Mouse (Mus musculus): ENCODE measurements around the gene Ulk4. TPM values are rescaled to one million over a fixed set of nuclear protein-coding genes. Genes with fewer than 3 reads are reported as not detected.
"Not testable (repeated sequence)": the region's sequence is repeated elsewhere in the genome, so short reads cannot be mapped to it uniquely, and the experiment has no call there.

Ulk4 gene
- polyA plus RNA-seq, 1 experiment, result 1.1 TPM

DNA sequence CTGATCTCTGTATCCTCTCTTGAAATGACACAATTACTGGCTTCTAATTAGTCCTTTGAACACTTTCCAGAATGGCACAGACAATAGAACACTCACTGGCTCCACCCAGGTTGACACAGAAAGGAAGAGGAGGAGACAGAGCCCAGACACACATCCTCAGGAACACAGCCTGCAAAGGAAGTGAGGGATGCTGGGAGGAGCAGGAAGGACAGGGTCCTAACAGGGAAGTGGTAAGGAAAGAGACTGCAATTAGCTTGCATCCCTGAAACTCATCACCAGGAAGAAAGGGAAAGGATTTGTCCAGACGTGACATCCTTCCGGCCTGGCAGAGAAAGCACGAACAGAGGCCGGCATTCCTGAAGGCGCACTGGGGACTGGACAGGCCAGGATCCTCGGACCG, 218.9 kb downstream of the Ulk4 start:
- no peak overlapping the region for H3ac ChIP-seq (ENCODE audit: control insufficient read depth, insufficient read length, low read depth)
- H3K79me2 ChIP-seq (ENCODE audit: control insufficient read depth, insufficient read depth), result no peaks in the 10 kb centered on the region
- H3K27me3 ChIP-seq (ENCODE audit: control insufficient read depth, insufficient read depth, insufficient read length), result no peaks in the 10 kb centered on the region
- no peaks in the 10 kb centered on the region for H3K79me3 ChIP-seq (ENCODE audit: low read depth)
- TF ChIP-seq MYOG (IDR thresholded peaks at IDR 0.05; ENCODE audit: control insufficient read depth, extremely low read depth, insufficient read length), result no peak
- TF ChIP-seq MAX (IDR thresholded peaks at IDR 0.05), result no peak
- TF ChIP-seq USF1 (IDR thresholded peaks at IDR 0.05; ENCODE audit: low read depth), result no peak
- TF ChIP-seq FOSL1 (IDR thresholded peaks at IDR 0.05; ENCODE audit: insufficient read depth, low read length, poor library complexity, severe bottlenecking), result no peak
- no peak for TF ChIP-seq CTCF (IDR thresholded peaks at IDR 0.05; ENCODE audit: control insufficient read depth, insufficient read depth, insufficient read length)
- no peak for TF ChIP-seq CEBPB (IDR thresholded peaks at IDR 0.05; ENCODE audit: low read depth)
- TF ChIP-seq MYOD1 (IDR thresholded peaks at IDR 0.05; ENCODE audit: control insufficient read depth, insufficient read length, low read depth), result no peak
- no peak overlapping the region for H3K4me3 ChIP-seq (ENCODE audit: insufficient read depth, poor library complexity, severe bottlenecking)
- no peaks in the 10 kb centered on the region for H3K36me3 ChIP-seq (ENCODE audit: control insufficient read depth, insufficient read depth)

DNA sequence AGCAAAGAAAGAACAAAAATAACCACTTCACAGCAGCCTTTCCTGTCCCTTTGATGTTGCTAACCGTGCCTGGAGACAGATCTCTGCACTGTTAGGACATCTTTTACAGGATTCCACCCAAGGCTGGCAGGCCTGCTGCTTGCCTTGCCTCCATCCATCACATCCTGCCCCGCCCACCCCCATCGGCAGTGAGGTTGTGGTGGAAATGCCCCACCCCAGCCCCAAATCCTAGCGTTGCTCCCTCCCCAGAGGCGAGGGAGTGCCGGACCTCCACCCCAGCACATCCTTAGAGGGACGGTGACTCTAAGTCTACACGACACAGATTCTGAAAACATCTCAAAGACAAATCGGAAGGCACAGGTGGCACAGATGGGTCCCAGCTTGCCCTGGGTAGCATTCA, 219.6 kb downstream of the Ulk4 start:
- Histone ChIP-seq H3K4me3 (ENCODE audit: insufficient read depth, poor library complexity, severe bottlenecking) (no peak overlapping the region), H3K79me2 (ENCODE audit: control insufficient read depth, insufficient read depth) (no peaks in the 10 kb centered on the region), H3K27me3 (ENCODE audit: control insufficient read depth, insufficient read depth, insufficient read length) (no peaks in the 10 kb centered on the region), H3ac (ENCODE audit: control insufficient read depth, insufficient read length, low read depth) (no peak overlapping the region), H3K79me3 (ENCODE audit: low read depth) (no peaks in the 10 kb centered on the region), H3K36me3 (ENCODE audit: control insufficient read depth, insufficient read depth) (no peaks in the 10 kb centered on the region)
- TF ChIP-seq MYOD1 (IDR thresholded peaks at IDR 0.05; ENCODE audit: control insufficient read depth, insufficient read length, low read depth), result no peak
- TF ChIP-seq CTCF (IDR thresholded peaks at IDR 0.05; ENCODE audit: control insufficient read depth, insufficient read depth, insufficient read length), result no peak
- no peak for TF ChIP-seq CEBPB (IDR thresholded peaks at IDR 0.05; ENCODE audit: low read depth)
- TF ChIP-seq MAX (IDR thresholded peaks at IDR 0.05), result no peak
- no peak for TF ChIP-seq FOSL1 (IDR thresholded peaks at IDR 0.05; ENCODE audit: insufficient read depth, low read length, poor library complexity, severe bottlenecking)
- no peak for TF ChIP-seq USF1 (IDR thresholded peaks at IDR 0.05; ENCODE audit: low read depth)
- no peak for TF ChIP-seq MYOG (IDR thresholded peaks at IDR 0.05; ENCODE audit: control insufficient read depth, extremely low read depth, insufficient read length)

DNA sequence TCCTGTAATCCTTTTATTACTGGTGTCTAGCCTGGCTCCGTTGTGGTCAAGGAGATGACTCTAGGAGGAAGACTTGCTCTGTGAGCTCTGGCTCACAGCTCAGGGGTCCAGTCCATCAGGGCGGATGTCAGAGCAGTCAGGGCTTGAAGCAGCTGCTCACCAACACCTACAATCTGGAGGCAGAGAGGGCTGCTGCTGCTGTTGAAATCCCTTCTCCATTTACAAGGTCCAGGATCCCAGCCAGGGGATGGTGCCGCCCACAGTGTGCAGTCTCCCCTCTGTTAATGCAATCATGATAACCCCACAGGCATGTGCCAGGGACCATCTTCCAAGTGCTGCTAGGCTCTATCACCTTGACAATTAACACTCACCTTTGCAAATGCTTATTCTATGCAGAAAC, 220.5 kb downstream of the Ulk4 start:
- no peak overlapping the region for H3K4me3 ChIP-seq (ENCODE audit: insufficient read depth, poor library complexity, severe bottlenecking)
- no peaks in the 10 kb centered on the region for H3K27me3 ChIP-seq (ENCODE audit: control insufficient read depth, insufficient read depth, insufficient read length)
- H3ac ChIP-seq (ENCODE audit: control insufficient read depth, insufficient read length, low read depth), result no peak overlapping the region
- TF ChIP-seq MYOD1 (IDR thresholded peaks at IDR 0.05; ENCODE audit: control insufficient read depth, insufficient read length, low read depth), result no peak
- TF ChIP-seq USF1 (IDR thresholded peaks at IDR 0.05; ENCODE audit: low read depth), result no peak
- no peak for TF ChIP-seq CEBPB (IDR thresholded peaks at IDR 0.05; ENCODE audit: low read depth)
- TF ChIP-seq MYOG (IDR thresholded peaks at IDR 0.05; ENCODE audit: control insufficient read depth, extremely low read depth, insufficient read length), result no peak
- no peak for TF ChIP-seq CTCF (IDR thresholded peaks at IDR 0.05; ENCODE audit: control insufficient read depth, insufficient read depth, insufficient read length)
- no peak for TF ChIP-seq MAX (IDR thresholded peaks at IDR 0.05)
- TF ChIP-seq FOSL1 (IDR thresholded peaks at IDR 0.05; ENCODE audit: insufficient read depth, low read length, poor library complexity, severe bottlenecking), result no peak
- no peaks in the 10 kb centered on the region for H3K79me2 ChIP-seq (ENCODE audit: control insufficient read depth, insufficient read depth)
- H3K36me3 ChIP-seq (ENCODE audit: control insufficient read depth, insufficient read depth), result no peaks in the 10 kb centered on the region
- no peaks in the 10 kb centered on the region for H3K79me3 ChIP-seq (ENCODE audit: low read depth)

DNA sequence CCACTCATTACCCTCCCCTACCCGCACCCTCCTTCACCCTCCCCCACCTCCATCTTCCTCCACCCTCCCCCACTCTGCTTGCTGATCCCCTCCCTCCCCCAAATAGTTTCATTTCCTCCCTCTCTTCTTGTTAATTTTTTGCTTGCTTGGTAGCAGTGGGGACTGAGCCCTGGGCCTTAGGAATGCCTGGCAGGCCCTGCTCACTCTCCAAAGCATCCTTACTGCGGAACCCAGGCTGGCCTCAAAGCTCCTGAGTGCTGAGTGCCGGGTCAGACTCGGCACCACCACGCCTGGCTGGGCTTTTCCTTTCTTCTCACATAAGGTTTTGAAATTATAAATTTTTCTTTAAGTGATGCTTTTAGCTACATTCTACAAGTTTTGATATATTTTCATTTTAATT, 221.0 kb downstream of the Ulk4 start:
- Histone ChIP-seq H3K79me2 (ENCODE audit: control insufficient read depth, insufficient read depth) (no peaks in the 10 kb centered on the region), H3ac (ENCODE audit: control insufficient read depth, insufficient read length, low read depth) (no peak overlapping the region), H3K36me3 (ENCODE audit: control insufficient read depth, insufficient read depth) (no peaks in the 10 kb centered on the region), H3K79me3 (ENCODE audit: low read depth) (no peaks in the 10 kb centered on the region), H3K4me3 (ENCODE audit: insufficient read depth, poor library complexity, severe bottlenecking) (no peak overlapping the region), H3K27me3 (ENCODE audit: control insufficient read depth, insufficient read depth, insufficient read length) (no peaks in the 10 kb centered on the region)
- TF ChIP-seq CTCF (IDR thresholded peaks at IDR 0.05; ENCODE audit: control insufficient read depth, insufficient read depth, insufficient read length), result no peak
- TF ChIP-seq USF1 (IDR thresholded peaks at IDR 0.05; ENCODE audit: low read depth), result no peak

DNA sequence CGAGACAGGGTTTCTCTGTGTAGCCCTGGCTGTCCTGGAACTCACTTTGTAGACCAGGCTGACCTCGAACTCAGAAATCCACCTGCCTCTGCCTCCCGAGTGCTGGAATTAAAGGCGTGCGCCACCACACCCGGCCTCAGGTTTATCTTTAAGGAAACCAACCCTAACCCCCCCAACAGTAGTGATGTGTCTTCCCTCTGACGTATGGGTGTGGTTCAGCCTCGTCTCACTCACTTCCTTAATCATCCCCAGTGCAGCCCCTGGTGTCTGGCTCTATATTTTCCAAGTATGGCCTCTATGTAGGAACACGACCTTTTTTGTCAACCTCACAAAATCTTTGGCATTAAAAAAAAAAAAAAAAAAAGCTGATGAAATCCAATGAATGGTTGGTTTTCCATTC, 231.3 kb downstream of the Ulk4 start:
- H3K27me3 ChIP-seq (ENCODE audit: control insufficient read depth, insufficient read depth, insufficient read length); H3ac ChIP-seq (ENCODE audit: control insufficient read depth, insufficient read length, low read depth); H3K36me3 ChIP-seq (ENCODE audit: control insufficient read depth, insufficient read depth); H3K79me2 ChIP-seq (ENCODE audit: control insufficient read depth, insufficient read depth); H3K4me3 ChIP-seq (ENCODE audit: insufficient read depth, poor library complexity, severe bottlenecking); H3K79me3 ChIP-seq (ENCODE audit: low read depth): not testable (repeated sequence)

DNA sequence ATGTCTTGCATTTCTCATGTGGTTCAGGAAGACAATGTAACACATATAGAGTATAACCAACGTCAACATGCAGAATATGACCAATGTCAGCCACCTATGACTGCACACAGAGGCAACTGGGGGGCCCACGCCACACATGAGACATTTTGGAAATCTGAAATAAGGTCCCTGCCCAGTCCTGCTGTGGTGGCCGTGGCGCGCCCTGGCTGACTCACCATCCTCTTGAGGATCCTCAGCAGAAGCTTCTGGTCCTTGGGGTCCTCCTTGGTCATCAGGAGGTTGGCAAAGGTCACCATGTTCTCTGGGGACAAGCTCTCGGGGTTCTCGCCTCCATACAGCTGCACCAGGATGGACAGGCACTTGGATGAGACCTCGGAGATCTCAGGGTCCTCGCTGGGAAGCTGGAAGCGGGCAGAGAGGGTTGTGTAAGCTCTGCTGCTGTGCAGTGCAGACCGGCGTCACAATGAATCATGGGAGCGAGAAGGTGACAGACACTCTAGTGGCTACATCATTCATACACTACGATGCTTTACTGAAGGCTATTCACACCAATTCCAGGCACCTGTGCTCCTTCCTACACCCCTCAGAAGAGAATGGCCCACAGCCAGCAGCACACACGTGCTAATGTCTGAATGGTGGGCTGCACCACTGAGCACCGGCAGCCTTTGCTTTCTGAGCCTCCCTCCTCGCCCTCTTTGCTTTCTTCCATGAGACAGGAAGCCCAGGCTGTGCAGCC, 232.4 kb downstream of the Ulk4 start:
- no peaks in the 10 kb centered on the region for H3K36me3 ChIP-seq (ENCODE audit: control insufficient read depth, insufficient read depth)
- no peak overlapping the region for H3ac ChIP-seq (ENCODE audit: control insufficient read depth, insufficient read length, low read depth)
- no peak overlapping the region for H3K4me3 ChIP-seq (ENCODE audit: insufficient read depth, poor library complexity, severe bottlenecking)
- no peaks in the 10 kb centered on the region for H3K27me3 ChIP-seq (ENCODE audit: control insufficient read depth, insufficient read depth, insufficient read length)
- no peaks in the 10 kb centered on the region for H3K79me2 ChIP-seq (ENCODE audit: control insufficient read depth, insufficient read depth)
- TF ChIP-seq FOSL1 (IDR thresholded peaks at IDR 0.05; ENCODE audit: insufficient read depth, low read length, poor library complexity, severe bottlenecking) (no peak), MYOD1 (IDR thresholded peaks at IDR 0.05; ENCODE audit: control insufficient read depth, insufficient read length, low read depth) (no peak), USF1 (IDR thresholded peaks at IDR 0.05; ENCODE audit: low read depth) (no peak), MYOG (IDR thresholded peaks at IDR 0.05; ENCODE audit: control insufficient read depth, extremely low read depth, insufficient read length) (no peak), CTCF (IDR thresholded peaks at IDR 0.05; ENCODE audit: control insufficient read depth, insufficient read depth, insufficient read length) (no peak), CEBPB (IDR thresholded peaks at IDR 0.05; ENCODE audit: low read depth) (no peak), MAX (IDR thresholded peaks at IDR 0.05) (no peak)
- no peaks in the 10 kb centered on the region for H3K79me3 ChIP-seq (ENCODE audit: low read depth)

All from C2C12 (cell line).